Mouse (Mus musculus) heart, embryonic 14.5 days (tissue): ENCODE results near the gene Fam124a. TPM values are rescaled to one million over a fixed set of nuclear protein-coding genes. Genes with fewer than 3 reads are reported as not detected.

Experiments
- ATAC-seq: fragments of 200-750 bp; cut with Nextera tagmentation; 2 replicates; pipeline ENCODE4 v1.8.0; 2017; ENCODE audit warnings: low read depth, moderate TSS enrichment; ENCODE audit not compliant: insufficient number of reproducible peaks, insufficient read depth, low FRiP score
- H3K27ac ChIP-seq, 2 experiments: fragments of 200-500 bp in 1 of 2; fragments of 300-500 bp in 1 of 2; sonication (generic) in 1 of 2; replicated peaks in 1 of 2; 2 replicates each; pipeline ENCODE4 v1.5.1; 2012 to 2014; ENCODE audit warnings: low read depth in 2 of 2, low read length in 2 of 2, control low read depth in 1 of 2, mild to moderate bottlenecking in 1 of 2, mixed read lengths in 1 of 2; ENCODE audit not compliant: control insufficient read depth in 1 of 2, insufficient read depth in 1 of 2
- H3K27me3 ChIP-seq: fragments of 300-500 bp; sonication (generic); 2 replicates; pipeline ENCODE4 v1.6.1; 2014; ENCODE audit warnings: mild to moderate bottlenecking, low read length, control low read depth; ENCODE audit not compliant: control insufficient read depth, insufficient read depth
- H3K36me3 ChIP-seq: fragments of 300-500 bp; sonication (generic); 2 replicates; pipeline ENCODE4 v1.6.1; 2014; ENCODE audit warnings: mild to moderate bottlenecking, control low read depth, low read length, mixed read lengths; ENCODE audit not compliant: control insufficient read depth, insufficient read depth
- H3K4me1 ChIP-seq, 2 experiments: fragments of 200-500 bp in 1 of 2; fragments of 300-500 bp in 1 of 2; sonication (generic) in 1 of 2; 2 replicates each; pipeline ENCODE4 v1.6.1; 2012 to 2014; ENCODE audit warnings: low read length in 2 of 2, control low read depth in 1 of 2, mixed read lengths in 1 of 2; ENCODE audit not compliant: control insufficient read depth in 2 of 2, insufficient read depth in 2 of 2
- H3K4me2 ChIP-seq: fragments of 300-500 bp; sonication (generic); 2 replicates; pipeline ENCODE4 v1.6.1; 2014; ENCODE audit warnings: mild to moderate bottlenecking, low read length
- H3K4me3 ChIP-seq, 2 experiments: fragments of 200-500 bp in 1 of 2; fragments of 300-500 bp in 1 of 2; sonication (generic) in 1 of 2; 2 replicates each; pipeline ENCODE4 v1.5.1; 2012 to 2014; ENCODE audit warnings: low read length in 2 of 2, mild to moderate bottlenecking in 2 of 2, control low read depth in 1 of 2, low read depth in 1 of 2, moderate library complexity in 1 of 2; ENCODE audit not compliant: control insufficient read depth in 1 of 2, insufficient read depth in 1 of 2
- H3K9ac ChIP-seq: fragments of 300-500 bp; sonication (generic); 2 replicates; pipeline ENCODE4 v1.6.1; 2014; ENCODE audit warnings: mild to moderate bottlenecking, low read length
- H3K9me3 ChIP-seq: fragments of 300-500 bp; sonication (generic); 2 replicates; pipeline ENCODE4 v1.6.1; 2016; ENCODE audit warnings: low read length, control low read depth; ENCODE audit not compliant: control insufficient read depth
- WGBS: fragments of 180-500 bp; shearing (Covaris S2); extraction: QIAGEN DNeasy Blood & Tissue Kit; methylation state at CpG from one replicate; pipeline ENCODE4 v1.1.7; 2014; 5-methylcytosine and 5-hydroxymethylcytosine counted together
- polyA plus RNA-seq: library from polyadenylated mRNA; unstranded; fragments of >200 nt; fragmentation: Nextera tagmentation; extraction: Ambion mirVana; gene quantifications from 2 replicates; pipeline ENCODE4 v1.2.1, GENCODE M21; 2014

The Fam124a gene
- 2.3 and 3.2 TPM in 2 replicates for polyA plus RNA-seq

DNA sequence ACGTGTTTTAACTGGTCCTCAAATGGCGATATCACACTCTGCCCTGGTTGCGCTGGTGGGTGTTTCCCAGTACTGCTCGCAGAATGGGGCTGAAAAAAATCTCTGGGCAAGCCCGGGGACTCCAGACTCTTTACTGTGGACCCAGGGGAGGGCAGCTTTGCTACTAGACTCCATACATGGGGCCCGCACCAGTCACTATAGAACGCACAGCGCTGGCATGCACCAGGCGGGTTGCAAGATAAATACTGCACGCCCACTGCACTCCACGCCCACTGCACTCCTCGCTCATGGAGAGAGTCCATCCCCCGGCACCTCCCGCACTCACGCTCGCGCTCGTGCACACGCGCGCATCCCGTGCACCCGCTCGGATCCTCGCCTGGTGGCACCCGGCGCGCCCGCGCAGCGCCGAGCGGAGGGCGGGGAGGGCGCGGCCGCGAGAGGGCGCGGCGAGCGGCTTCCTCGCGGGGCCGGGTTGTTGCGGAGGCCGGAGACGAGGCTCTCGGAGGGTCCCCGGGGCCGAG, at the start of gene Fam124a:
Gene Fam124a (plus strand): TSS at position 429 of the 521 bp plus-strand sequence.
- H3K9ac ChIP-seq = peak within 1 kb of the TSS; percentile 79
- WGBS = under 1% methylated on average over 39 of the region's 51 CpGs
- H3K27ac ChIP-seq = 0 out of 4 replicates have a peak within 1 kb of the TSS, but pooled peaks of 1 of the 2 experiments have one; percentile 3
- H3K4me1 ChIP-seq = peaks cover 0 to 13% of the 10 kb centered on the region in 2 experiments; a peak in 1 of 4 replicates
- peak within 1 kb of the TSS; percentile 99 for H3K4me2 ChIP-seq
- ATAC-seq = peak; percentile 69
- H3K4me3 ChIP-seq = peak within 1 kb of the TSS; percentile 69 to 71
- no peaks in the 10 kb centered on the region for H3K27me3 ChIP-seq
- H3K9me3 ChIP-seq = no peaks in the 10 kb centered on the region
- H3K36me3 ChIP-seq = no peaks in the 10 kb centered on the region

DNA sequence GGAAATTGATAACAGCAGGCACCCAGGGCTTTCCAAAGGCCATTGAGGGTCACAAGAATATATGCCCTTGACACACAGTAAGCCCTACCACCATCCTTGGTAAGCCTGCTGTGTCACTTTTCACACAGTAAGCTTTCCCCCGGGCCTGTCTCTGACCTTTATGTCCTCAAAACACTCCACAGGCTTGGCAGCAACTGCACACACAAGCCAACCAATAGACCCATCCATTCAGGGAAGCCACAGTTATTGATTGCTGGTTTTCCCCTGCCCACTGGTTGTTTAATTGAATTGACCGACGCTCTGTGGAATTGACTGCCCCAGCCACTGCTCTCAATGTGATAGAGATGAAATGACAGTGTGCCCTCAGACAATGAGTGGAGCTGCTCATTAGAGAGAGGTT, 49.3 kb upstream of the Fam124a start:
- Histone ChIP-seq H3K36me3 (no peaks in the 10 kb centered on the region), H3K27me3 (no peaks in the 10 kb centered on the region), H3K9me3 (no peaks in the 10 kb centered on the region), H3K9ac (no peak overlapping the region), H3K4me2 (no peak overlapping the region), H3K4me1 (peaks cover 4% of the 10 kb centered on the region in 2 experiments; a peak in 3 of 4 replicates), H3K4me3 (no peak overlapping the region), H3K27ac (no peak overlapping the region)
- ATAC-seq = no peak
- 86% methylated on average over 3 of the region's 3 CpGs for WGBS

DNA sequence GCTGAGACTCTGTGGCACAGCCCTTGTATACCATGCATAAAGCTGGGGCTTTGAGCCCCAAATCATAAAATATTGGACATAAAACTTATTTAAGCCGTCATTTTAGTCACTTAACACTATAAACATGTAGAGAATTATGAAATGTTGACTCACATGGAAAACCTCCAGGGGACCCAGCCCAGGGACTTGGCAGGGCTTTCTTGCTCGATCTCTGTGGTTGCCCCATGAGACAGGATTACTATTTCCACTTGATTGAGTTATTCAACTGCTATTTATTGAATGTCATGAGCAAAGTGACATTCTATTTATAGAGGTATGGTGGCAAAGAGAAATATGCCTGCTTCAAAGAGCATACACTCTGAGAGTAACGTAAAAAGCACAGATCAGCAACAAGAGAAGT, 46.2 kb upstream of the Fam124a start:
- Histone ChIP-seq H3K36me3 (no peaks in the 10 kb centered on the region), H3K4me2 (0 out of 2 replicates have a peak overlapping the region, but pooled peaks have one; percentile 11), H3K4me1 (peaks cover 4% of the 10 kb centered on the region in 2 experiments; a peak in 3 of 4 replicates), H3K9me3 (no peaks in the 10 kb centered on the region), H3K9ac (no peak overlapping the region), H3K4me3 (no peak overlapping the region), H3K27me3 (no peaks in the 10 kb centered on the region), H3K27ac (peak overlapping the region in 1 of 2 experiments; percentile 21; a peak in 1 of 4 replicates)
- ATAC-seq = no peak
- WGBS = 39% methylated on average over 3 of the region's 3 CpGs

DNA sequence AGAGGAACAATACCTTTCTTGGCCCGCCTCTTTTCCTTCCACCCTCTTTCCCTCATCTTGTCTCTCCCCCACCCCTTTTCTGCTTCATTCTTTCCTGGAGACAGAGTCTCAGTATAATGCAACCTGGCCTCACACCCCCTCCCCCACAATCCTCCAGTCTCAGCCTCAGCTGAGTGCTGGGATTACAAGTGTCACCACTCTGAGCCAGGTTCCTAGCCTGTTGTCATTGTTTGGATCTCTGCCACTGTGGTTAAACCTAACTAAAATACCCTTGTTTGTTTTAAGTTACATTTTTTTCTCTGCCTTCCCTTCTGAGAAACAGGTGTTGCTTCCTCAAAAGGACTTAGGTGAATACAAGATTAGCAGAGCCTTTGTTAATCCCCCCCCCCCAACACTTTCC, 42.7 kb upstream of the Fam124a start:
- H3K4me2 ChIP-seq = no peak overlapping the region
- H3K27ac ChIP-seq = no peak overlapping the region
- no peaks in the 10 kb centered on the region for H3K27me3 ChIP-seq
- H3K9me3 ChIP-seq = no peaks in the 10 kb centered on the region
- H3K4me3 ChIP-seq = no peak overlapping the region
- ATAC-seq = no peak
- no peak overlapping the region for H3K9ac ChIP-seq
- 55% methylated on average over 1 of the region's 1 CpGs for whole genome bisulfite sequencing
- peaks cover 4% of the 10 kb centered on the region in 2 experiments; a peak in 3 of 4 replicates for H3K4me1 ChIP-seq
- no peaks in the 10 kb centered on the region for H3K36me3 ChIP-seq

DNA sequence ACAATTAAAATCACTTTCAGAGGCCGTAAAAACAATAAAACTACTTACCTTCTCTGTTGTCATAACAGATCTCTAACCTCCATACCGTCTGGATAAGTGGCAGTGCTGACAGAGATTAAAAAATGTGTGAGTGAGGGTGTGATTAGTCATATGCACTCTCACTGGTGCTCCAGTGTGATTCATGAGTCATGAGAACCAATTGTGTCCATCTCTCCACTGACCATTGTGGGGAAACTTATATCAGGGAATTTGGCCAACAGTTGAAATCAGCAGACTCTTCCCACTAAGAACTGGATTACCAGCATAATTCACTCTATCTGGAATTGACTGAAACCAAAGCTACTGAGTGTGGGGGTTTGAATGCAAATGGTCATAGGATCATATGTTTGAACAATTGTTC, 24.6 kb upstream of the Fam124a start:
- no peak overlapping the region for H3K4me2 ChIP-seq
- no peak for ATAC-seq
- no peak overlapping the region for H3K9ac ChIP-seq
- 50% methylated on average over 2 of the region's 2 CpGs for WGBS
- no peaks in the 10 kb centered on the region for H3K36me3 ChIP-seq
- H3K4me1 ChIP-seq = no peaks in the 10 kb centered on the region
- H3K4me3 ChIP-seq = no peak overlapping the region
- no peaks in the 10 kb centered on the region for H3K27me3 ChIP-seq
- no peaks in the 10 kb centered on the region for H3K9me3 ChIP-seq
- H3K27ac ChIP-seq = no peak overlapping the region

DNA sequence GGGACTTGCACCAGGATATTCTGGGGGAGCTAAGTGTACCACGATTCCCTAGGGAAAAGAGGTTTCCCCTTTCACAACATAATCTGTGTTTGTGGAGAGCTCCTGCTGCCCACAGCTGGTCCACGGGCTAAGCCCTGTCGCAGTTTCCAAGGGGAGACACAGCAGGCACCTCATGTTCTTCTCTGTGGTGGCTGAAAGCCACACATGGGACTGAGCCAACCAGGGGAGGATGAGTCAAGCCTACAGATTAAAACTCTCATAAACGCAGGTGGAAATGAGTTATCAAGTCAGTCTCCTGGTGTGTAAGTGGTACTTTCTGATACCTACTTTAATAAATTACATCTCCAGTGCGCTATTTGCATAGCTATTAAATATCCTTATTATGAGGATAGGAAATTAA, 19.4 kb upstream of the Fam124a start:
- no peaks in the 10 kb centered on the region for H3K9me3 ChIP-seq
- H3K27me3 ChIP-seq = no peaks in the 10 kb centered on the region
- no peak overlapping the region for H3K9ac ChIP-seq
- no peak for ATAC-seq
- no peak overlapping the region for H3K27ac ChIP-seq
- H3K4me1 ChIP-seq = no peaks in the 10 kb centered on the region
- H3K4me3 ChIP-seq = no peak overlapping the region
- H3K36me3 ChIP-seq = no peaks in the 10 kb centered on the region
- WGBS = 45% methylated on average over 5 of the region's 5 CpGs
- no peak overlapping the region for H3K4me2 ChIP-seq

DNA sequence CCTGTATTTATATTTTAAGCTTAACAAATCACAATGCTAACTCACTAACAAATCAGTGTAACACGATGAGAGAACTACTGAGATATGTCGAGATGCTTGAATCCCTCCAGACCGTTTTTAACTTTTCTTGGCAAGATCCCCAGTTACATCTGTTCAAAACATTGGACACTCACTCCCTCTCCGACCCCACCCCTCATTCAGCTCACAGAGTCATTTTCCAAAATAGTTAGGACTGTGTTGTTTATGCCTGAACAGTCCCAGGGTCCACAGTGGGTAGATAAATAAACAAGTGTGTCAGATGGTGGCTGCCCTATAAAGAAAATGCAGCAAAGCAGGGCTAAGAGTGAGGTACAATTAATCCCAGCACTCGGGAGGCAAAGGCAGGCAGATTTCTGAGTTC, 18.5 kb upstream of the Fam124a start:
- Histone ChIP-seq H3K4me1 (no peaks in the 10 kb centered on the region), H3K27me3 (no peaks in the 10 kb centered on the region), H3K36me3 (no peaks in the 10 kb centered on the region), H3K4me3 (no peak overlapping the region), H3K4me2 (no peak overlapping the region), H3K9me3 (no peaks in the 10 kb centered on the region), H3K9ac (no peak overlapping the region), H3K27ac (no peak overlapping the region)
- 60% methylated on average over 5 of the region's 5 CpGs for WGBS
- ATAC-seq = no peak

DNA sequence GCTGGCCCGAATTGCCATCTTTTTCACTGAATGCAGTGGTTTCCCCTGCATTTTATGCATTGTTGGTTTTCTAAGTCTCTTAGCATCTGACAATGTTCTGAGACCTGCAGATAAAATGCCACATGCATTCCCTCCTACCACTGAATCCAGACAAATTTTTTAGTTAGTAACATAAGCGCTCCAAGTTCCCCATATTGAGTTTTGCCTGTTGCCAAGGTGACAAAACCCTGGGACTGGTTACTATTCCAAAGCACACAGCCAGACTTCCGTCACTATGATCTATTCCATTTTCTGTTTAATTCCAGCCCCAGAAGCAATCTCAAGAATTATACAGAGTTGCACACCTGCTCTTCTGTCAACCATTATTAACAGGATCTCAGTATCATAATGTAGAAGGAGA, 15.7 kb upstream of the Fam124a start:
- WGBS = 81% methylated on average over 3 of the region's 3 CpGs
- ATAC-seq = no peak
- H3K4me2 ChIP-seq = no peak overlapping the region
- no peak overlapping the region for H3K4me3 ChIP-seq
- no peaks in the 10 kb centered on the region for H3K9me3 ChIP-seq
- no peaks in the 10 kb centered on the region for H3K27me3 ChIP-seq
- H3K27ac ChIP-seq = no peak overlapping the region
- H3K4me1 ChIP-seq = no peaks in the 10 kb centered on the region
- H3K9ac ChIP-seq = no peak overlapping the region
- H3K36me3 ChIP-seq = no peaks in the 10 kb centered on the region
